ENCODE assay signal across 9 mouse cellular contexts in the genomic region with DNA sequence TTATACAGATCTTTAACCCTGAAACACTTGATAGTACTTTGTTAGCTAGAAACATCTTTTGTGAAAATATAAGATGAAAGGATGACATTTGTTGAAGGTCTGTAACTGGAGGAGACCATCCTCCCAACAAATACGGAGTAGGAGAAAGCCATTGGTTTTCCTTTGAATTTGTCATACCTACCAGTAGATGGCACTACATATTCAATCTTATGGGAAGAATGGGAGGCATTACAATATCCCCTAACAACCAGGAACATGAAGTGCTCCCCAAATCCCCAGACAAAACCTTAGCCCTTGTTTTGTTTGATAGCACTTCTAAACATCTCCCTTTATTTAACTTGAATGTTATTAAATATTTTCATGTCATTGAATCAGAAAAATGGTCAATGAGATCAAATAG.
DNase-seq lines count a peak whose midpoint lies in the region; ATAC-seq and TF ChIP-seq lines count a peak whose summit lies in the region.
"Had no signal": no experiment of that assay in that cellular context is flagged by ENCODE, and none has a peak within 500 bp of the region (broad histone marks: within the 10 kb centered on the region; RNA-seq: fewer than 3 reads in every experiment).

No protein-coding gene starts in this region.

- ATAC-seq in lung, postnatal 0 days = no peak
- peak; percentile 77; the same call in 1 of the 2 replicates for ATAC-seq in hindbrain, embryonic 14.5 days (ENCODE audit: low FRiP score)

- peak; percentile 57 for TF ChIP-seq CTCF in lung, postnatal 0 days (IDR thresholded peaks at IDR 0.05)

- peak; percentile 20 for DNase-seq in cerebellum, adult 9-10 months
- no peak for DNase-seq in cerebellum, adult 11 months
- DNase-seq in lung, postnatal 0 days (ENCODE audit: low spot score) = peak; percentile 49
- DNase-seq in lung, postnatal 10 days = no peak
- DNase-seq in hindbrain, embryonic 14.5 days (ENCODE audit: low spot score) = peak; percentile 74
- DNase-seq in retina, postnatal 7 days (ENCODE audit: low read depth, low spot score) = peak; percentile 28
- no peak for DNase-seq in testis, postnatal 10 days (ENCODE audit: low spot score)
- no peak for DNase-seq in spleen, postnatal 14 days (ENCODE audit: low spot score in 2 of 2)

- H3K27ac ChIP-seq in lung, postnatal 0 days (ENCODE audit: low read length) = no peak overlapping the region
- H3K27ac ChIP-seq in hindbrain, embryonic 14.5 days = no peak overlapping the region
- H3K27ac ChIP-seq: limb, embryonic 15.5 days had no signal

- no peak overlapping the region for H3K4me2 ChIP-seq in lung, postnatal 0 days (replicated peaks; ENCODE audit: low read depth, low read length)
- no peak overlapping the region for H3K4me2 ChIP-seq in hindbrain, embryonic 14.5 days (replicated peaks)
- H3K4me2 ChIP-seq: limb, embryonic 15.5 days had no signal

- H3K27me3 ChIP-seq in lung, postnatal 0 days (replicated peaks; ENCODE audit: insufficient read depth, low read length) = no peaks in the 10 kb centered on the region
- H3K27me3 ChIP-seq in hindbrain, embryonic 14.5 days (ENCODE audit: control insufficient read depth, insufficient read depth, low read length) = no peaks in the 10 kb centered on the region
- H3K27me3 ChIP-seq: limb, embryonic 15.5 days had no signal

- H3K36me3 ChIP-seq in lung, postnatal 0 days (ENCODE audit: insufficient read depth, low read length) = no peaks in the 10 kb centered on the region
- no peaks in the 10 kb centered on the region for H3K36me3 ChIP-seq in hindbrain, embryonic 14.5 days (replicated peaks; ENCODE audit: control insufficient read depth, insufficient read depth)
- H3K36me3 ChIP-seq: limb, embryonic 15.5 days had no signal

- no peak overlapping the region for H3K4me3 ChIP-seq in lung, postnatal 0 days (ENCODE audit: low read depth, low read length)
- no peak overlapping the region for H3K4me3 ChIP-seq in hindbrain, embryonic 14.5 days (replicated peaks; ENCODE audit: low read length)
- H3K4me3 ChIP-seq: limb, embryonic 15.5 days had no signal

- no peaks in the 10 kb centered on the region for H3K9me3 ChIP-seq in lung, postnatal 0 days (ENCODE audit: low read length)
- H3K9me3 ChIP-seq in hindbrain, embryonic 14.5 days (ENCODE audit: control insufficient read depth, low read length) = no peaks in the 10 kb centered on the region
- H3K9me3 ChIP-seq: limb, embryonic 15.5 days had no signal

- no peak overlapping the region for H3K9ac ChIP-seq in lung, postnatal 0 days (replicated peaks; ENCODE audit: low read depth)
- no peak overlapping the region for H3K9ac ChIP-seq in hindbrain, embryonic 14.5 days
- H3K9ac ChIP-seq: limb, embryonic 15.5 days had no signal

- H3K4me1 ChIP-seq in lung, postnatal 0 days (ENCODE audit: insufficient read depth, low read depth, low read length) = no peaks in the 10 kb centered on the region
- no peaks in the 10 kb centered on the region for H3K4me1 ChIP-seq in hindbrain, embryonic 14.5 days (replicated peaks; ENCODE audit: control insufficient read depth, insufficient read depth, low read length)
- H3K4me1 ChIP-seq: limb, embryonic 15.5 days had no signal

- no peak for TF ChIP-seq EP300 in lung, postnatal 0 days (IDR thresholded peaks at IDR 0.05)

- WGBS in lung, postnatal 0 days = 6% methylated on average over 1 of the region's 1 CpGs
- 11% methylated on average over 1 of the region's 1 CpGs for WGBS in hindbrain, embryonic 14.5 days

Comparison
In these comparisons a context has a peak if more than half of its experiments do, and no peak if none do; other contexts are left out.
1. DNase-seq: peak in cerebellum, adult 9-10 months (single experiment), lung, postnatal 0 days (single experiment), hindbrain, embryonic 14.5 days (single experiment) and retina, postnatal 7 days (single experiment); none in cerebellum, adult 11 months (single experiment), lung, postnatal 10 days (single experiment), testis, postnatal 10 days (single experiment) and spleen, postnatal 14 days (0 of 2).